Mouse (Mus musculus): ENCODE results near the gene Elmod1. TPM values are rescaled to one million over a fixed set of nuclear protein-coding genes. Genes with fewer than 3 reads are reported as not detected.
"Not testable (repeated sequence)": the region's sequence is repeated elsewhere in the genome, so short reads cannot be mapped to it uniquely, and the experiment has no call there.

The Elmod1 gene
- 100 to 1,000 TPM; 180 to 198 TPM for total RNA-seq (2021)

- peak; percentile 72 to 84 for DNase-seq (ENCODE audit: extremely low spot score in 1 of 2, low spot score in 2 of 2)
Observed at GRCm38 (mm10) chr9:53975122-53975518, at the start of gene Elmod1. Gene Elmod1, minus strand, starts transcription at chr9:53975301.

GRCm38 (mm10) chr9:54022795-54023194 is 47.7 kb upstream of the Elmod1 start:
- intact Hi-C loops (cut with DNase I), result no loop called here
- no peak for DNase-seq (ENCODE audit: extremely low spot score in 1 of 2, low spot score in 2 of 2)

More at GRCm38 (mm10) chr9:53975122-53975518, at the start of gene Elmod1:
- intact Hi-C loops (cut with DNase I), result loop anchor here (10.0 kb wide), 1 partner anchor 310 kb away; no protein-coding TSS in a partner anchor

- intact Hi-C loops (cut with DNase I), result loop anchor here (10.0 kb wide), 1 partner anchor 340 kb away; no protein-coding TSS in a partner anchor
- no peak for DNase-seq (ENCODE audit: extremely low spot score in 1 of 2, low spot score in 2 of 2)
Observed at GRCm38 (mm10) chr9:53994528-53994927, 19.4 kb upstream of the Elmod1 start.

GRCm38 (mm10) chr9:53992567-53992966 is 17.5 kb upstream of the Elmod1 start:
- intact Hi-C loops (cut with DNase I), result loop anchor here (10.0 kb wide), 1 partner anchor 342 kb away; no protein-coding TSS in a partner anchor
- DNase-seq (ENCODE audit: extremely low spot score in 1 of 2, low spot score in 2 of 2), result not testable (repeated sequence)

GRCm38 (mm10) chr9:53990921-53991320 is 15.8 kb upstream of the Elmod1 start:
- intact Hi-C loops (cut with DNase I), result loop anchor here (1.0 to 10.0 kb wide), 2 partner anchors 121 to 344 kb away; no protein-coding TSS in a partner anchor
- DNase-seq (ENCODE audit: extremely low spot score in 1 of 2, low spot score in 2 of 2), result peak; percentile 34 to 41

- DNase-seq (ENCODE audit: extremely low spot score in 1 of 2, low spot score in 2 of 2), result peak; percentile 31 to 50
- intact Hi-C loops (cut with DNase I), result loop anchor here (10.0 kb wide), 1 partner anchor 162 kb away; no protein-coding TSS in a partner anchor
Observed at GRCm38 (mm10) chr9:53986972-53987371, 11.9 kb upstream of the Elmod1 start.

GRCm38 (mm10) chr9:53984868-53985267 is 9.8 kb upstream of the Elmod1 start:
- peak; percentile 40 to 53 for DNase-seq (ENCODE audit: extremely low spot score in 1 of 2, low spot score in 2 of 2)
- intact Hi-C loops (cut with DNase I), result loop anchor here (1.0 to 10.0 kb wide), 2 partner anchors 95 to 160 kb away; no protein-coding TSS in a partner anchor

GRCm38 (mm10) chr9:53974328-53975121 is 576 bp downstream of the Elmod1 start:
- intact Hi-C loops (cut with DNase I), result loop anchor here (10.0 kb wide), 1 partner anchor 310 kb away; no protein-coding TSS in a partner anchor
- DNase-seq (ENCODE audit: extremely low spot score in 1 of 2, low spot score in 2 of 2), result peak in 1 of 2 experiments; percentile 44

- intact Hi-C loops (cut with DNase I), result loop anchor here (10.0 kb wide), 1 partner anchor 309 kb away; no protein-coding TSS in a partner anchor
- peak; percentile 22 to 26 for DNase-seq (ENCODE audit: extremely low spot score in 1 of 2, low spot score in 2 of 2)
Observed at GRCm38 (mm10) chr9:53973929-53974327, 1.2 kb downstream of the Elmod1 start.

- DNase-seq (ENCODE audit: extremely low spot score in 1 of 2, low spot score in 2 of 2), result no peak
- intact Hi-C loops (cut with DNase I), result loop anchor here (10.0 kb wide), 1 partner anchor 308 kb away; no protein-coding TSS in a partner anchor
Observed at GRCm38 (mm10) chr9:53973241-53973640, 1.9 kb downstream of the Elmod1 start.

- intact Hi-C loops (cut with DNase I), result loop anchor here (10.0 kb wide), 1 partner anchor 308 kb away; no protein-coding TSS in a partner anchor
- no peak for DNase-seq (ENCODE audit: extremely low spot score in 1 of 2, low spot score in 2 of 2)
Observed at GRCm38 (mm10) chr9:53972358-53972757, 2.7 kb downstream of the Elmod1 start.

GRCm38 (mm10) chr9:53967610-53968368 is 7.3 kb downstream of the Elmod1 start:
- DNase-seq (ENCODE audit: extremely low spot score in 1 of 2, low spot score in 2 of 2), result no peak
- intact Hi-C loops (cut with DNase I), result no loop called here

GRCm38 (mm10) chr9:53957021-53957420 is 18.1 kb downstream of the Elmod1 start:
- intact Hi-C loops (cut with DNase I), result no loop called here
- no peak for DNase-seq (ENCODE audit: extremely low spot score in 1 of 2, low spot score in 2 of 2)

GRCm38 (mm10) chr9:53954853-53955252 is 20.2 kb downstream of the Elmod1 start:
- intact Hi-C loops (cut with DNase I), result no loop called here
- DNase-seq (ENCODE audit: extremely low spot score in 1 of 2, low spot score in 2 of 2), result no peak

- intact Hi-C loops (cut with DNase I), result no loop called here
- DNase-seq (ENCODE audit: extremely low spot score in 1 of 2, low spot score in 2 of 2), result no peak
Observed at GRCm38 (mm10) chr9:53947463-53947862, 27.6 kb downstream of the Elmod1 start.

GRCm38 (mm10) chr9:53938555-53938954 is 36.5 kb downstream of the Elmod1 start:
- intact Hi-C loops (cut with DNase I), result no loop called here

GRCm38 (mm10) chr9:53934179-53934578 is 40.9 kb downstream of the Elmod1 start:
- intact Hi-C loops (cut with DNase I), result no loop called here
- DNase-seq (ENCODE audit: extremely low spot score in 1 of 2, low spot score in 2 of 2), result peak; percentile 42 to 43

More at GRCm38 (mm10) chr9:53938555-53938954, 36.5 kb downstream of the Elmod1 start:
- no peak for DNase-seq (ENCODE audit: extremely low spot score in 1 of 2, low spot score in 2 of 2)

- intact Hi-C loops (cut with DNase I), result no loop called here
Observed at GRCm38 (mm10) chr9:53933375-53933774, 41.7 kb downstream of the Elmod1 start.

GRCm38 (mm10) chr9:53930906-53931305 is 44.2 kb downstream of the Elmod1 start:
- DNase-seq (ENCODE audit: extremely low spot score in 1 of 2, low spot score in 2 of 2), result no peak
- intact Hi-C loops (cut with DNase I), result no loop called here

More at GRCm38 (mm10) chr9:53933375-53933774, 41.7 kb downstream of the Elmod1 start:
- DNase-seq (ENCODE audit: extremely low spot score in 1 of 2, low spot score in 2 of 2), result no peak

Measured in left cerebral cortex, postnatal 10 days (tissue).